Mouse (Mus musculus): ENCODE data around the gene Gjb6. TPM values are rescaled to one million over a fixed set of nuclear protein-coding genes. Genes with fewer than 3 reads are reported as not detected.

Gjb6 gene
- polyA plus RNA-seq, 1 experiment = not detected

DNA sequence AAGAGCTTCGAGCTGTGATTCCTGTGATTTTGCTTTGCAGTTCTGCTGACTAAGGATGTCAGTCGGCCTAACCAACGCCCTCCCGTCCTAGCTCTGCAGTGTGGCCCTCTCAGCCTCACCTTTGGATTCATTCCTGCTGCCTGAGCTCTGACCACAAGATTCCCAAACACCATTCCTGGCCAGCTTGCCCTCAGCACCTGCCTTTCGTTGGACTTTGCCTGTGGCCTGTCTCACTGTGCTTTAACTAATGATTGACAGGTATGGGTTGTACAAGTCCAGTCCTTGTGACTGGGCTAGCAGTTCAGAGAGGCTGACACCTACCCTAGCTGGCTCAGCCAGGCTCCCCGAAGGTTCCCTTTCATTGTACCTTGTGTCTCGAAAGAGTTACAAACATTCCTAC lies 44.3 kb downstream of the Gjb6 start:
- H3K79me2 ChIP-seq (ENCODE audit: control insufficient read depth, insufficient read depth) = no peaks in the 10 kb centered on the region
- no peak overlapping the region for H3K4me3 ChIP-seq (ENCODE audit: insufficient read depth, poor library complexity, severe bottlenecking)
- no peaks in the 10 kb centered on the region for H3K27me3 ChIP-seq (ENCODE audit: control insufficient read depth, insufficient read depth, insufficient read length)
- no peaks in the 10 kb centered on the region for H3K79me3 ChIP-seq (ENCODE audit: low read depth)
- no peak for TF ChIP-seq CTCF (IDR thresholded peaks at IDR 0.05; ENCODE audit: control insufficient read depth, insufficient read depth, insufficient read length)
- TF ChIP-seq MAX (IDR thresholded peaks at IDR 0.05) = no peak
- no peaks in the 10 kb centered on the region for H3K36me3 ChIP-seq (ENCODE audit: control insufficient read depth, insufficient read depth)
- no peak overlapping the region for H3ac ChIP-seq (ENCODE audit: control insufficient read depth, insufficient read length, low read depth)

DNA sequence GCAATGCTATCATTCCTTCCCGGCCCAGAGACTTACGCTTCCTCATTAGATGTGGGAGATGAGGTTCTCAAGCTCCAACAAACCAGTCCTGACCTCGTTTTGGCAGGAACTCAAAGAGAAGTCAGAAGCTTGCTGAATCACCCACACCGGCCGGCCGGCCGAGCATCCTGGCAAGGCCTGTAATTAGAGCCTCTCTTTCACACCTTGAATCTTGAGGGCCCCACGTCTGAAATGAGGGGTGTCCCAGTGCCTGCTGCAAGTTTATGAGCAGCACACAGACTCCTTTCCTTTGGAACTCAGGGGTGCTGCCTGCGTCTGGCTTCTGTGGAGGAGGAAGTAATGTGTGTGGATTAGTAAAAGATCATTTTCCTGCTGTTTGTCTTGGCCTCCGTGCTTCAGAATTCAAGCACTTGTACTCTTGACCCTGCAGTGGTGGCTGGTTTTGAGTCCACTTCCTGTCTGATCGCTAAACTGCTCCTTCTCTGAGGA lies 49.2 kb downstream of the Gjb6 start:
- H3K79me2 ChIP-seq (ENCODE audit: control insufficient read depth, insufficient read depth) = no peaks in the 10 kb centered on the region
- H3K27me3 ChIP-seq (ENCODE audit: control insufficient read depth, insufficient read depth, insufficient read length) = no peaks in the 10 kb centered on the region
- no peak overlapping the region for H3K4me3 ChIP-seq (ENCODE audit: insufficient read depth, poor library complexity, severe bottlenecking)

GRCm38 (mm10) chr14:57082863-57083262 lies 50.5 kb downstream of the Gjb6 start:
- Histone ChIP-seq H3ac (ENCODE audit: control insufficient read depth, insufficient read length, low read depth) (no peak overlapping the region), H3K27me3 (ENCODE audit: control insufficient read depth, insufficient read depth, insufficient read length) (no peaks in the 10 kb centered on the region), H3K79me3 (ENCODE audit: low read depth) (no peaks in the 10 kb centered on the region), H3K36me3 (ENCODE audit: control insufficient read depth, insufficient read depth) (no peaks in the 10 kb centered on the region), H3K4me3 (ENCODE audit: insufficient read depth, poor library complexity, severe bottlenecking) (no peak overlapping the region), H3K79me2 (ENCODE audit: control insufficient read depth, insufficient read depth) (no peaks in the 10 kb centered on the region)
- TF ChIP-seq FOSL1 (IDR thresholded peaks at IDR 0.05; ENCODE audit: insufficient read depth, low read length, poor library complexity, severe bottlenecking) = no peak
- TF ChIP-seq MYOG (IDR thresholded peaks at IDR 0.05; ENCODE audit: control insufficient read depth, extremely low read depth, insufficient read length) = no peak
- no peak for TF ChIP-seq CTCF (IDR thresholded peaks at IDR 0.05; ENCODE audit: control insufficient read depth, insufficient read depth, insufficient read length)
- TF ChIP-seq USF1 (IDR thresholded peaks at IDR 0.05; ENCODE audit: low read depth) = no peak
- TF ChIP-seq CEBPB (IDR thresholded peaks at IDR 0.05; ENCODE audit: low read depth) = no peak
- no peak for TF ChIP-seq MYOD1 (IDR thresholded peaks at IDR 0.05; ENCODE audit: control insufficient read depth, insufficient read length, low read depth)
- TF ChIP-seq MAX (IDR thresholded peaks at IDR 0.05) = no peak

More for the DNA sequence above, 49.2 kb downstream of the Gjb6 start:
- no peak for TF ChIP-seq CEBPB (IDR thresholded peaks at IDR 0.05; ENCODE audit: low read depth)
- TF ChIP-seq MYOD1 (IDR thresholded peaks at IDR 0.05; ENCODE audit: control insufficient read depth, insufficient read length, low read depth) = no peak
- TF ChIP-seq USF1 (IDR thresholded peaks at IDR 0.05; ENCODE audit: low read depth) = no peak
- no peak for TF ChIP-seq FOSL1 (IDR thresholded peaks at IDR 0.05; ENCODE audit: insufficient read depth, low read length, poor library complexity, severe bottlenecking)
- no peak for TF ChIP-seq MAX (IDR thresholded peaks at IDR 0.05)
- no peak for TF ChIP-seq MYOG (IDR thresholded peaks at IDR 0.05; ENCODE audit: control insufficient read depth, extremely low read depth, insufficient read length)
- TF ChIP-seq CTCF (IDR thresholded peaks at IDR 0.05; ENCODE audit: control insufficient read depth, insufficient read depth, insufficient read length) = no peak
- H3K79me3 ChIP-seq (ENCODE audit: low read depth) = no peaks in the 10 kb centered on the region
- H3K36me3 ChIP-seq (ENCODE audit: control insufficient read depth, insufficient read depth) = no peaks in the 10 kb centered on the region
- no peak overlapping the region for H3ac ChIP-seq (ENCODE audit: control insufficient read depth, insufficient read length, low read depth)

GRCm38 (mm10) chr14:57075537-57075936 lies 57.9 kb downstream of the Gjb6 start:
- TF ChIP-seq FOSL1 (IDR thresholded peaks at IDR 0.05; ENCODE audit: insufficient read depth, low read length, poor library complexity, severe bottlenecking) (no peak), MYOG (IDR thresholded peaks at IDR 0.05; ENCODE audit: control insufficient read depth, extremely low read depth, insufficient read length) (no peak), USF1 (IDR thresholded peaks at IDR 0.05; ENCODE audit: low read depth) (no peak), CTCF (IDR thresholded peaks at IDR 0.05; ENCODE audit: control insufficient read depth, insufficient read depth, insufficient read length) (no peak), MYOD1 (IDR thresholded peaks at IDR 0.05; ENCODE audit: control insufficient read depth, insufficient read length, low read depth) (no peak), CEBPB (IDR thresholded peaks at IDR 0.05; ENCODE audit: low read depth) (no peak), MAX (IDR thresholded peaks at IDR 0.05) (no peak)
- Histone ChIP-seq H3K79me3 (ENCODE audit: low read depth) (no peaks in the 10 kb centered on the region), H3K36me3 (ENCODE audit: control insufficient read depth, insufficient read depth) (no peaks in the 10 kb centered on the region), H3K4me3 (ENCODE audit: insufficient read depth, poor library complexity, severe bottlenecking) (no peak overlapping the region), H3K27me3 (ENCODE audit: control insufficient read depth, insufficient read depth, insufficient read length) (peaks cover 3% of the 10 kb centered on the region), H3K79me2 (ENCODE audit: control insufficient read depth, insufficient read depth) (no peaks in the 10 kb centered on the region), H3ac (ENCODE audit: control insufficient read depth, insufficient read length, low read depth) (no peak overlapping the region)

Other genes with a start within 250 kb of the Gjb6 start
- gene Zmym2, start 247.0 kb downstream of the Gjb6 start, polyA plus RNA-seq (2012; fragmentation: generic; extraction: Trizol) = 6.4 TPM
- 7.1 TPM for gene Gja3, start 75.5 kb downstream of the Gjb6 start, polyA plus RNA-seq (2012; fragmentation: generic; extraction: Trizol)
- gene Gjb2, start 28.9 kb downstream of the Gjb6 start, polyA plus RNA-seq (2012; fragmentation: generic; extraction: Trizol) = not detected
- gene Gm4491, start 17.7 kb downstream of the Gjb6 start, polyA plus RNA-seq (2012; fragmentation: generic; extraction: Trizol) = not detected